Mouse (Mus musculus) v-Abl transformed pro-B cells (cell line): Measurements from ENCODE around the gene Aqp1.

Source experiments
- in situ Hi-C, 2 experiments: fragments of 400-800 bp; cut with MboI; formaldehyde crosslinking; loops; one replicate each; pipeline ENCODE4 v1.15.1; 2025; ENCODE audit not compliant: unreplicated experiment in 2 of 2

The Aqp1 gene

DNA sequence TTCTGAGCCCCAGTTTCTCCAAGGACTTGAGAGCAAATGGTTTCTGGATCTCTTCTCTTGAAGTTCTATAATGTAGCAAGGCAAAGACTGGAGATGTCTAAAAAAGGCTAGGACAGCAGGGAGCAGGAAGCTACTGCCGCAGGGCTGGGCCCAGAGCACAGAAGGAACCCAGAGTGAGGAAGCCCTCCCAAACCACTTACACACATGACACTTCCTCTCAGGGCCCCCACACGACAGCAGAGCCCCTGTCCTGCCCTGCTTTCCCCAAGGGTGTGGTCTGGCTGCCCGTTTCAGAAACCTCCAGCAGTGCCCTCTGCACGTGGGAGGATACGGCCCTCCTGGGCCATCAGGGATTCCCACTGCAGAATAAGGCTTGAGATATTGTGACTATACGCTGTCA lies 4.9 kb upstream of the Aqp1 start:
- in situ Hi-C loops, result no loop called here

DNA sequence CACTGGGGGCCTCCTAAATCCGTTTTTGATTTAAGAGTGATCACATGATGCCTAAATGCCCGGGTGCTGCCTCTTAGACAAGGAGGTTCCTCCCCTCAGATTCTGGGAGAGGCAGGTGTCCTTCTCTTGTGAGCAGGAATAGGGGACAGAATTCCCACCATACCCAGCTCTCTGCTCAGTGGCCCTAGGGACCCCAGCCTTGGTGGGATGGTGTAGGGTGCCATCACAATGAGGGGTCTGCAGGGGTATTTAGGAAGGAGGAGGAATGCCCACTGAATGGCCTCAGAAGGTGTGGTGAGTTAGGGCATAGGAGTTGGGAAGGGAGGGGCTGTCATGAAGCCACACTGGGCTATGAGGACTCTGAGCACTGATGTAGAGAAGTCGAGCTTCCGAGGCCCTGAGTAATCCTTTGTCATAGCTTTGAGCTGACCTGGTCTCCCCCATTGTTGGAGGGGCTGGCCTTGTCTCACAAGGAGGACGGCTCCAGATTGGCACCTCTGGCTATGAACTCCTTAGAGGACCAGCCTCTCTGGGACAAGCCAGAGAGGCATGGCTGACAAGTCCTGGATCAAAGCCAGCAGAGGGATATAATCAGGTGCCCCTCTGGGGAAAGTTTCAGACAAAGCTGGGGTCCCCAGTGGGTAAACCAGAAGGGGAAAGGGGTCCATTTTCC lies 4.0 kb upstream of the Aqp1 start:
- in situ Hi-C loops, result no loop called here

GRCm38 (mm10) chr6:55332773-55333109 lies 3.5 kb upstream of the Aqp1 start:
- in situ Hi-C loops, result no loop called here

DNA sequence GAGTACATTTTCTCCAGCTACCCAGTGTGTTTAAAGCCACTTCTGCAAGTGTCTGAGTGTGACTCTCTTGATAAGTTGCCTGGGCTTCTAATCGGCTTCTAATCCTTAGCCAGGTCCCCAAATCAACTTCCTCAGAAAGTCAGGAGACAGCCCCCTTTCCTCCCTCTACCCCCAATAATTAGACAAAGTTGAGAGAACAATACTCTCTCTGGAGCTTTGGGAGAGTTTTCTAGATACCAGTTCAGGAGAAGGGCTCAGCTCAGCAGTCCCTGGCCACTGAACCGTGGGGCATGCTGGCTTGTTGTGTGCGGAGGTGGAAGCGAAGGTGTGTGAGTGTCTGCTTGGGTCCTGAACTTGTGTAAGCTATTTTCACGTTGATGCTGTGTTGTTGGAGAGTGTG lies 1.0 kb downstream of the Aqp1 start:
- in situ Hi-C loops, result no loop called here

GRCm38 (mm10) chr6:55338077-55338476 lies 1.8 kb downstream of the Aqp1 start:
- in situ Hi-C loops, result no loop called here

GRCm38 (mm10) chr6:55338934-55339825 lies 2.9 kb downstream of the Aqp1 start:
- in situ Hi-C loops, result no loop called here

- in situ Hi-C loops, result no loop called here
Measured at GRCm38 (mm10) chr6:55341688-55342087, 5.5 kb downstream of the Aqp1 start.

DNA sequence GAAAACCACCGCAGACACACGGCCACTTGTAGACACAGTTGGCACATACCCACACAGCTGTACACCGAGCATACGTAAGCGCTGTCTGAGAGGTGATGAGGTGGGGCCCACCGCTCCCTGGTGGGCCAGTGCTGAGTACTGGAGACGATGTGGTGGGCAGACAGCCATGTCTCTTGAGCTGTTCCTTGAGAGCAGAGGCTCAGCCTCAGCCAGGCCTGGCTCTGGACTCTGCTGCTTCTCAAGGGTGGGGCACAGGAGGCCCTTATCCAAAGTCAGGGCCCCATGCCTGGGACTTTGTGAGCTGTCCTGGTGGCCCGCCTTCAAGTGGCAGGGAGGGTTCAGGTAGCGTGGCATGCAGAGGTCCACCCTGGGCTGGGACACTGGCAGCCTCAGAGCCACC lies 6.1 kb downstream of the Aqp1 start:
- in situ Hi-C loops, result no loop called here

- in situ Hi-C loops, result no loop called here
Measured at GRCm38 (mm10) chr6:55343446-55343845, 7.2 kb downstream of the Aqp1 start.

GRCm38 (mm10) chr6:55344291-55345016 lies 8.2 kb downstream of the Aqp1 start:
- in situ Hi-C loops, result no loop called here

- in situ Hi-C loops, result no loop called here
Measured at GRCm38 (mm10) chr6:55345264-55345663, 9.0 kb downstream of the Aqp1 start.

DNA sequence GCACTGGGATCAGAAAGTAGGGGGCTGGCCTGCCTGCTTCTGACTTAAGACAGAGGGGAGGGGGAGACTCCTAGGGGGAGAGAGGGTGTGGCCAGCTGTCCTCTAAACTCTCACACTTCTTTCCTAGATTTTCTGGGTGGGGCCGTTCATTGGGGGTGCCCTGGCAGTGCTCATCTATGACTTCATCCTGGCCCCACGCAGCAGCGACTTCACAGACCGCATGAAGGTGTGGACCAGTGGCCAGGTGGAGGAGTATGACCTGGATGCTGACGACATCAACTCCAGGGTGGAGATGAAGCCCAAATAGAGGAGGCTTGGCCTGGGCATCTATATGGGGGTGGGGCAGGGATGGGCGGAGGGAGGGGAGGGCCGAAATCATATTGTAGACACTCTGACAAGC lies 10.3 kb downstream of the Aqp1 start:
- in situ Hi-C loops, result no loop called here

DNA sequence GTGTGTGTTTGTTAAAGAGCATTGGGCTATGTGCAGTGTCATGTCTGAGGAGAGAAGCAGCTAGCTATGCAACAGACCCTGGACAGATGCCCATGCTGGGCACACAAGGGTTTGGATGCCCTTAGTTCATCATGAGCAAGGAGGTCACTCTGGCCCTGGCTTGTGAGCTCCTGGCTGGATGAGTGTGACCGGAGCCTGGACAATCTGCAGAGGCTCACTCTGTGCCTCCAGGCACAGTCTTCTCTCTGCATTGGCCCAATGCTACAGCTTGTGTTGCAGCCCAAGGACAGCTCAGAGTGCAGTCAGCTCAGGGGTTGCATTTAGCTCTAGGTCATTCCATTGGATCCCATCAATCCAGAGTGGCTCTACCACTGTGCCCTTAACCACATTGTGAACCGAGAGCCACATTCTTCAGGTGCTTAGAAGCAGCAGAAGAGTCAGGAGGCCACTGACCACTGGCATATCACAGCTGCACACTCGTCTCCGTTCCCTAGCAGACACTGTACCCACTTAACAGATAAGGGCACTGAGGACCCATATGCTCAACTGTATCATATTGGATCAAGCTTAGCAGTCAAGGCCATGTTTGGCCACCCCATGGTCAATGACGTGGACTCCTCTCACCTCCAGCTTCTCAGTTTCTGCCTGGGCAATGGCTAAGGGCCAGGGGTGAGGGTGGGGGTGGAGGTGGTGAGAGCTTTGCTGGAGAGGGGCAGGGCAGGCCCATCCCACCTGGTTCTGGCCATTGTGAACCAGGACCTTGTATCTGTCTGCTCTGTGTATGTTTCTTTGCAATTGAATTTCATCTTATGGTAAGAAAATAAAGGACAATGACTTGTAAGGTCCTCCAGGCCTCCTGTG lies 11.7 kb downstream of the Aqp1 start:
- in situ Hi-C loops, result no loop called here

DNA sequence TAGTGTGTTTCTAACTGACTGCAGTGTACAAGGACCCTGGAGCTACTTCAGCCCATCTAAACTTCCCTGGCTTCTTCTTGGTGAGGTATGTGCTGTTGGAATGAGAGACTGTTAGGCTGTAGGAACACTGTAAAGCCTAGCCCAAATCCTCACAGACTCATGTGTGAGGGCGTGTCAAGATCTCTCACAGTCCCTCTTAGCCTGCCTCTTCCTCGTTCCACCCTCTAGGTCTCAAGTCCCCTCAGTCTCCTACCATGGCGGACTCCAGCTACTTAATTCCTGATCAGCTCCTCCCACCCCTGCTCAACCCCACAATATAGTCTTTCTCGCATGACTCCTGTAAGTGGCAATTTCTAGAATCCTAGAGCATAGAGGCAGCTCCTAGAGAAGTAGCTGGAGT lies 13.0 kb downstream of the Aqp1 start:
- in situ Hi-C loops, result no loop called here

- in situ Hi-C loops, result no loop called here
Measured at GRCm38 (mm10) chr6:55350383-55350952, 14.2 kb downstream of the Aqp1 start.

DNA sequence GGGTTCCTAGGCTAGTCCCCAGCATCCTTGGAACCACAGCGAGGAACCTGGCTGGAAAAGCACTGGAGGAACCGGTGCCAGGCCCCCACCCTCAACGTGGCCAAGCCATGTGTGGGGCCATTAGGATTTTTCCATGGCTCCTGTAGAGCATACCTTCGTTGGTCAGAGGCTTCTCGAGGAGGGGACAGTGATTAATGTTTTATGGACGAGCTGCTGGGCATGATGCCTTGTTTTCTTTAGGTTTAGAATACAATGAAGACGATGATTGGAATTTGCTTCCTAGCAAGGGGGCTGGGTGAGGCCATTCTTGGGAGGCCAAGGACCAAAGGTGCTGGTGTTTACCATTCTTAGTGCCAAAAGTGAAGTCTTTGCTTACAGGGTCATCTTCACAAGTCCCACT lies 15.5 kb downstream of the Aqp1 start:
- in situ Hi-C loops, result no loop called here

DNA sequence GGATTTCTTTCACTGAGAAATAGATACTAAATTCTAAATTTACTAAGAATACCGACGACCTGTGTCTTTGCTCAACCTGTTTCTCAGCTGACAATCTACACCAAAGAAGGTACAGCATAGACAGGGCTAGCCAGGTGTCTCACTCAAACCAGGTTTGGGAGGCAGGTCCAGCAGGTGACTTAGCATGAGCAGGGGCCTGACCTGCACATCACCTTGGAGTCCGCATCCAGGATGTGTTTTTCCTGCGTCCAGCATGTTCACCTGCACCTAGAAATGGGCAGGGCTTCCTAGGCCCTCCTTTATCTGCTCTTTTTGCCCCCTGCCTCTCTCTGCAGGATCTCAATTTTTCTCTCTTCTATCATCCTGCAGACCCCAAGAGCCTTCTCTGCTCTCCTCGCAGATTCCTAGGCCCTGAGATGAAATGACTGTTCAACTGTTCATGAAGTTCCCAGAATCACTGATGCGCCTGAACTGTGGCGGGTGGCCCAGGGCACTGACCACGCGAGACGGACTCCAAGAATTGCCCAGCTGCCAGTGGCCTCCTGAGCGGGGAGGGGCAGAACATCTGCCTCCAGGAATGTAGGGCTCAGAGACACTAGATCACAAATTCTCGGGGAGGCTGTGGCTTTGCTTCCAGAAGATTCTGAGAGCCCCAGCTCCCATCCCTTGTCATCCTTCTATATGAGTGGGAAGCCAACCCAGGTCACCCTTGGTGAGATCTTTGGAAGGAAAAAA lies 17.6 kb downstream of the Aqp1 start:
- in situ Hi-C loops, result no loop called here

GRCm38 (mm10) chr6:55354456-55355117 lies 18.4 kb downstream of the Aqp1 start:
- in situ Hi-C loops, result no loop called here

DNA sequence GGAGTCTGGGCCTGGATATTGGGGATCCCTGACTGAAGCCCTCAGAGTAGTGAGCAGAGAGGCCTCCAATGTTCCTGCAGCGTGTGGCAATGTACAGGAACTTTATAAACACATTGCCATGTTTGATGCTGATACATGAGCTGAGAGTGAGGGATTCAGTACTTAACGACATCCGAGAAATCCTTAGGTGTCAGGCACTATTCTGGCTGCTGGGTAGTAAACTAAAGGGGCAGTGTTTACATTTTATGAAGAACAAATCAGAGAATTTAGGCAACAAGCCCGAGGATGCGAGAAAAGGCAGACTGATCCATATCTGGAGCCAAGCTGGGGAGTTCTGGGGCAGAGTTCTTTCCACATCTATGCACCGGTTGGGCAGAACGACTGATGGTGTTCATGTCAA lies 19.3 kb downstream of the Aqp1 start:
- in situ Hi-C loops, result no loop called here
